Mouse (Mus musculus) ES-Bruce4 (cell line): ENCODE results near the gene Aven.

Experiments
- CTCF ChIP-seq: IDR thresholded peaks from one replicate; pipeline ENCODE4 v1.8.1; 2011; ENCODE audit warnings: low read depth, low read length
- EP300 ChIP-seq: IDR thresholded peaks from 2 replicates; pipeline ENCODE4 v1.6.1; 2011; ENCODE audit warnings: low read depth, low read length; ENCODE audit not compliant: insufficient read depth
- POLR2A ChIP-seq: IDR thresholded peaks from one replicate; pipeline ENCODE4 v1.8.1; 2011; ENCODE audit warnings: low read length; ENCODE audit not compliant: insufficient read depth

DNA sequence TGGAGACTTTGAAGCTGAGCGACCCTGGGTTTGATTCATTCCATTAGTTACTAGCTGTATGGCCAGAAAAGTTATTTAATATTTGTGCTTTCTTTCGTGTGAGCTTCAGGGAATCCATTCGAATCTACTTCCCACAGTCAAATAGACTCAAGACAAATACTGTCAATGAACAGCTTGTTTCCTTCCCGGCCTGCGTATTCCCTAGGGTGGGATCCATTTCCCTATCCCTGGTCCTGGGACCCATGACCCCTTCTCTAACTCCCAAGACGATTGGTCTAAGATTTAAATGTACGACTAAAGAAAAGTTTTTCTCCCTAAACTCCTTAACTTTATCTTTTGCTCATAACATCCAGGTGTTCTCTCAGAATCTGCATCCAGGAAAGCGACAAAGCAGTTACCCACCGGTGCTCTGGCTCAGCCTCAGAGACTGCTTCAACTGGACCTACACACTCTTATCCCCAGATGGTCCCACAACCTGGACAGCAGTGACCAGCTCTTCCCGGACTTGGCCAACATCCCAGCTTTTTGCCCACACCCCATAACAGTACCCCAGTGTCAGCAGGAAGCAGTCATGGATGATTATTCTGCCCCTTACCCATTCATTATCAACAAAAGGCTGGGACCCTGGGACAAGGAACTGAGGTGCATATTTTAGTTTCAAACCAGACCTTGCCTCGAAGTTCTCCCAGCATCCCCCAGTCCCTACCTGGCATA lies 2.1 kb upstream of the Aven start:
- TF ChIP-seq POLR2A = no peak
- no peak for TF ChIP-seq CTCF
- no peak for TF ChIP-seq EP300
